Mouse (Mus musculus) MEL (cell line): ENCODE measurements around the gene Sectm1a.

ENCODE experiments used
- CTCF ChIP-seq, 3 experiments: IDR thresholded peaks in 2 of 3; conservative IDR thresholded peaks in 1 of 3; 2 replicates each; pipeline ENCODE4 v1.5.1; 2011 to 2012; ENCODE audit warnings: low read length in 3 of 3, low read depth in 2 of 3, mild to moderate bottlenecking in 2 of 3, improper control_type of control experiment in 1 of 3, inconsistent platforms in 1 of 3, mixed read lengths in 1 of 3, moderate library complexity in 1 of 3; ENCODE audit not compliant: control insufficient read depth in 1 of 3, insufficient read depth in 1 of 3, poor library complexity in 1 of 3, severe bottlenecking in 1 of 3
- E2F4 ChIP-seq: IDR thresholded peaks from 2 replicates; pipeline ENCODE4 v1.6.1; 2011; ENCODE audit warnings: low read depth, low read length, improper control_type of control experiment, borderline replicate concordance
- EP300 ChIP-seq, 2 experiments: IDR thresholded peaks; 2 replicates each; pipeline ENCODE4 v1.6.1; 2011; ENCODE audit warnings: improper control_type of control experiment in 2 of 2, low read length in 2 of 2, low read depth in 1 of 2, mild to moderate bottlenecking in 1 of 2
- HCFC1 ChIP-seq: IDR thresholded peaks from 2 replicates; pipeline ENCODE4 v1.6.1; 2012; ENCODE audit warnings: low read depth, mild to moderate bottlenecking, inconsistent platforms, low read length, improper control_type of control experiment, moderate library complexity
- JUND ChIP-seq: IDR thresholded peaks from 2 replicates; pipeline ENCODE4 v1.6.1; 2011; ENCODE audit warnings: low read depth, mild to moderate bottlenecking, improper control_type of control experiment, low read length
- POLR2A ChIP-seq, 2 experiments: IDR thresholded peaks; 2 replicates each; pipeline ENCODE4 v1.6.1; 2011 to 2012; ENCODE audit warnings: low read length in 2 of 2, mild to moderate bottlenecking in 2 of 2, control low read depth in 1 of 2, improper control_type of control experiment in 1 of 2, low read depth in 1 of 2, moderate library complexity in 1 of 2; ENCODE audit not compliant: control insufficient read depth in 1 of 2, insufficient read depth in 1 of 2, poor library complexity in 1 of 2
- TAL1 ChIP-seq: IDR thresholded peaks from 2 replicates; pipeline ENCODE4 v1.6.1; 2012; ENCODE audit warnings: mild to moderate bottlenecking, inconsistent platforms, low read length, moderate library complexity, mixed read lengths

GRCm38 (mm10) chr11:121080330-121080729 is 690 bp downstream of the Sectm1a start:
- TF ChIP-seq TAL1 (no peak), POLR2A (IDR thresholded peaks at IDR 0.05; ENCODE audit: control insufficient read depth in 1 of 2, insufficient read depth in 1 of 2, low read depth in 1 of 2, low read length in 2 of 2, poor library complexity in 1 of 2) (no peak), HCFC1 (no peak), EP300 (IDR thresholded peaks at IDR 0.05; ENCODE audit: low read depth in 1 of 2, low read length in 2 of 2) (no peak), CTCF (IDR thresholded peaks at IDR 0.05 in 2 of 3, conservative IDR thresholded peaks at IDR 0.05 in 1 of 3; ENCODE audit: control insufficient read depth in 1 of 3, insufficient read depth in 1 of 3, low read depth in 2 of 3, low read length in 3 of 3, poor library complexity in 1 of 3, severe bottlenecking in 1 of 3) (no peak), JUND (no peak), E2F4 (no peak)
